Mouse (Mus musculus) intestine, embryonic 14.5 days (tissue): ENCODE measurements around the gene Abcc4. TPM values are rescaled to one million over a fixed set of nuclear protein-coding genes. Genes with fewer than 3 reads are reported as not detected.
"Not testable (repeated sequence)": the region's sequence is repeated elsewhere in the genome, so short reads cannot be mapped to it uniquely, and the experiment has no call there.

Experiments
- ATAC-seq: fragments of 200-750 bp; cut with Nextera tagmentation; replicated peaks from 2 replicates; pipeline ENCODE4 v1.8.0; 2017; ENCODE audit warnings: low read depth, moderate number of reproducible peaks, moderate TSS enrichment, moderate library complexity; ENCODE audit not compliant: low FRiP score, low TSS enrichment
- DNase-seq: peaks from one replicate; pipeline ENCODE4 v3.0.0-alpha.2; 2018; ENCODE audit warnings: low spot score
- H3K27ac ChIP-seq: fragments of 300-500 bp; sonication (generic); 2 replicates; pipeline ENCODE4 v1.5.1; 2014; ENCODE audit warnings: low read depth, mild to moderate bottlenecking, control low read depth
- H3K27me3 ChIP-seq: fragments of 300-500 bp; sonication (generic); replicated peaks from 2 replicates; pipeline ENCODE4 v1.6.1; 2014; ENCODE audit warnings: low read length, control low read depth; ENCODE audit not compliant: control insufficient read depth, insufficient read depth
- H3K36me3 ChIP-seq: fragments of 300-500 bp; sonication (generic); 2 replicates; pipeline ENCODE4 v1.6.1; 2014; ENCODE audit warnings: low read length, control low read depth; ENCODE audit not compliant: control insufficient read depth, insufficient read depth
- H3K4me1 ChIP-seq: fragments of 300-500 bp; sonication (generic); replicated peaks from 2 replicates; pipeline ENCODE4 v1.6.1; 2014; ENCODE audit warnings: low read length, control low read depth, mixed read lengths; ENCODE audit not compliant: control insufficient read depth, insufficient read depth
- H3K4me2 ChIP-seq: fragments of 300-500 bp; sonication (generic); 2 replicates; pipeline ENCODE4 v1.6.1; 2014; ENCODE audit warnings: low read length
- H3K4me3 ChIP-seq: fragments of 300-500 bp; sonication (generic); 2 replicates; pipeline ENCODE4 v1.5.1; 2014; ENCODE audit warnings: low read depth, low read length, control low read depth, mixed read lengths
- H3K9ac ChIP-seq: fragments of 300-500 bp; sonication (generic); 2 replicates; pipeline ENCODE4 v1.6.1; 2014; ENCODE audit warnings: mild to moderate bottlenecking, low read length
- H3K9me3 ChIP-seq: fragments of 300-500 bp; sonication (generic); 2 replicates; pipeline ENCODE4 v1.6.1; 2016; ENCODE audit warnings: low read length, control low read depth; ENCODE audit not compliant: control insufficient read depth
- WGBS: fragments of 180-500 bp; shearing (Covaris S2); extraction: QIAGEN DNeasy Blood & Tissue Kit; methylation state at CpG from one replicate; pipeline ENCODE4 v1.1.7; 2014; 5-methylcytosine and 5-hydroxymethylcytosine counted together
- polyA plus RNA-seq: library from polyadenylated mRNA; unstranded; fragments of >200 nt; fragmentation: Nextera tagmentation; extraction: Ambion mirVana; gene quantifications from 2 replicates; pipeline ENCODE4 v1.2.1, GENCODE M21; 2014

Abcc4 gene
- polyA plus RNA-seq, 1 experiment from 2014 or later: 4.4 TPM

- Histone ChIP-seq H3K27ac (no peak overlapping the region), H3K4me2 (no peak overlapping the region), H3K27me3 (no peaks in the 10 kb centered on the region), H3K9ac (no peak overlapping the region), H3K4me3 (no peak overlapping the region), H3K36me3 (no peaks in the 10 kb centered on the region), H3K4me1 (peaks cover 4% of the 10 kb centered on the region; the same call in 1 of the 2 replicates), H3K9me3 (no peaks in the 10 kb centered on the region)
- DNase-seq: no peak
- ATAC-seq: peak; percentile 57; the same call in 1 of the 2 replicates
- WGBS: 80% methylated on average over 9 of the region's 9 CpGs
These were observed 27.6 kb downstream of the Abcc4 start for GRCm38 (mm10) chr14:118678279-118678985.

DNA sequence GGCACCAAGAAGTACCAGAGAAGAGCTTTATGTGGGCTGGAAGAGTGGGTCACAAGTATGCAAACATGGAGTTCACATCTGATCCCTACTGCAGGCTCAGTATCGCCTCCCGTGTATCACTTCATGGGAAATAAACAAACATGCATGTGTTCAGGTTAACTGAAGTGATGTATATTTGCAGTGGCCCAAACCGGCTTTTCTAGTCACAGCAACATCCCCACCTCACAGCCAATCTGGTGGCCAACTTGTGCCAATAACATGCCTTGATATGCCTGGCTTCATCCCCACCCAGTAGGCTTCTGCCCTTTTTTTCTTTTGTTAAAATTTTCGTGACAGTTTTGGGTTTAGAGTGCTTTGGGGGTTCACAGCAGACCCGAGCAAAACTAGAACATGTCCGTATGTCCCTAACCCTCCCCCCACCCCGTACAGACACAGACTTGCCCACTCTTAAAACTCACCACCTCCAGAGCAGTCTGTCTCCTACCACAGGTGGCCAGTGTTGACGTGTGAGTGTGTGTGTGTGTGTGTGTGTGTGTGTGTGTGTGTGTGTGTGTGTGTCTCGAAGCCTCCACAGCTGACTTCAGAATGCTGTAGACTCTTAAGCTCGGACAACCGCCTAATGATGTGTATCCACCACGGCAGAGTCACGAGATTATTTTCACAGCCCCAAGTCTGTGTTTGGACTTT lies 29.6 kb downstream of the Abcc4 start:
- WGBS: 66% methylated on average over 13 of the region's 13 CpGs
- Histone ChIP-seq H3K4me2 (no peak overlapping the region), H3K27ac (no peak overlapping the region), H3K4me3 (no peak overlapping the region), H3K9me3 (no peaks in the 10 kb centered on the region), H3K4me1 (peaks cover 2% of the 10 kb centered on the region; the same call in 1 of the 2 replicates), H3K9ac (no peak overlapping the region), H3K27me3 (no peaks in the 10 kb centered on the region), H3K36me3 (no peaks in the 10 kb centered on the region)
- DNase-seq: no peak
- ATAC-seq: no peak

- 84% methylated on average over 11 of the region's 11 CpGs for WGBS
- ATAC-seq (no peak), DNase-seq (no peak)
- Histone ChIP-seq H3K9ac (no peak overlapping the region), H3K9me3 (no peaks in the 10 kb centered on the region), H3K27me3 (no peaks in the 10 kb centered on the region), H3K4me3 (no peak overlapping the region), H3K4me2 (no peak overlapping the region), H3K4me1 (no peaks in the 10 kb centered on the region), H3K36me3 (no peaks in the 10 kb centered on the region), H3K27ac (no peak overlapping the region)
These were observed 31.3 kb downstream of the Abcc4 start for GRCm38 (mm10) chr14:118674705-118675139.

DNA sequence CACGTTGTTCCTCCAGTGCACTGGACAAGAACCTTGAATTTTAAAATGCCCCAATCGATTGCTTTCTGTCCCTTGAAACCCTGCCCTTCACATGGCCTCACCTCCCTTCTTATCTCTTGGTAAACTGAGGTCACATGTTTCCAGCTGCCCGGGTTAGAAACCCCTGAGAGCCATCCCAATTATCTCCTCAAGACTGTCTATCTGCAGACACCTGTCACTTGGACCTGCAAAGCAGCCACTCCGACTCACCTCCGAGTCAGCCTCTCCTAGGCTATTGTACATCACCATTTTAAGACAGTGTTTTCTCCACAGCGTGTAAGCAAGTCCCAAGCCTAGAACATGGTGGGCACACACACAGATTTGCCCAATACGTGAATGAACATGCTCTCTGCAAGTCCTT lies 31.8 kb downstream of the Abcc4 start:
- Histone ChIP-seq H3K36me3 (no peaks in the 10 kb centered on the region), H3K27me3 (no peaks in the 10 kb centered on the region), H3K9ac (no peak overlapping the region), H3K4me1 (no peaks in the 10 kb centered on the region), H3K4me3 (no peak overlapping the region), H3K9me3 (no peaks in the 10 kb centered on the region), H3K27ac (no peak overlapping the region), H3K4me2 (no peak overlapping the region)
- no peak for ATAC-seq
- 69% methylated on average over 7 of the region's 7 CpGs for WGBS
- DNase-seq: no peak

DNA sequence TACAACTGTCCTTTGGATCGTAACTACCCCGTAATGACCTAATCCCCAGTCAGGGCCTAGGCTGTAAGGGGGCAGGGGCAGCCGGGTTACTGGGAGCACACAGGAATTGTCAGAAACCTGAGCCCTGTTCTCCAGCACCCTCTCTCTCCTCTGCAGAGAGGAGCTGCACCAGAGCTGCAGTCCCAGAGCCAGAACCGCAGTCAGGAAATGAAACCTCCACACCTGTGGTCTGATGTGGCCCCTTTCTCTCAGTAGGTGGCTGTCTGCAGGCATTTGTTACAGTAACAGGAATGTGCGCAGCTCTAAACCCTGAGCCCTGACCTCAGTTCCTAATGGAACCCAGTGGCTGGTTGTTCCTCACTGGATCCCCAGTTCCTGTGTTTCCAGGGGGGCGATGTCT lies 32.5 kb downstream of the Abcc4 start:
- Histone ChIP-seq H3K4me2 (no peak overlapping the region), H3K36me3 (no peaks in the 10 kb centered on the region), H3K9me3 (no peaks in the 10 kb centered on the region), H3K27ac (no peak overlapping the region), H3K4me3 (no peak overlapping the region), H3K4me1 (no peaks in the 10 kb centered on the region), H3K9ac (no peak overlapping the region), H3K27me3 (no peaks in the 10 kb centered on the region)
- WGBS: 48% methylated on average over 6 of the region's 6 CpGs
- ATAC-seq (no peak), DNase-seq (no peak)

GRCm38 (mm10) chr14:118672931-118673330 lies 33.1 kb downstream of the Abcc4 start:
- not testable (repeated sequence) for H3K4me3 ChIP-seq, H3K4me1 ChIP-seq, ATAC-seq, H3K9ac ChIP-seq, H3K9me3 ChIP-seq, H3K4me2 ChIP-seq, H3K36me3 ChIP-seq, H3K27me3 ChIP-seq, DNase-seq, H3K27ac ChIP-seq
- WGBS: 94% methylated on average over 6 of the region's 6 CpGs

GRCm38 (mm10) chr14:118667499-118667898 lies 38.5 kb downstream of the Abcc4 start:
- no peak overlapping the region for H3K9ac ChIP-seq
- no peak for ATAC-seq

GRCm38 (mm10) chr14:118664661-118665060 lies 41.4 kb downstream of the Abcc4 start:
- Histone ChIP-seq H3K4me1 (no peaks in the 10 kb centered on the region), H3K27ac (no peak overlapping the region), H3K9me3 (no peaks in the 10 kb centered on the region), H3K36me3 (no peaks in the 10 kb centered on the region), H3K9ac (no peak overlapping the region), H3K27me3 (no peaks in the 10 kb centered on the region), H3K4me3 (no peak overlapping the region), H3K4me2 (no peak overlapping the region)
- 73% methylated on average over 7 of the region's 7 CpGs for WGBS
- no peak for DNase-seq
- ATAC-seq: no peak

More at GRCm38 (mm10) chr14:118667499-118667898, 38.5 kb downstream of the Abcc4 start:
- no peak overlapping the region for H3K4me2 ChIP-seq
- H3K27me3 ChIP-seq: no peaks in the 10 kb centered on the region
- no peaks in the 10 kb centered on the region for H3K4me1 ChIP-seq
- WGBS: 63% methylated on average over 6 of the region's 6 CpGs
- no peaks in the 10 kb centered on the region for H3K9me3 ChIP-seq
- no peaks in the 10 kb centered on the region for H3K36me3 ChIP-seq
- H3K27ac ChIP-seq: no peak overlapping the region
- H3K4me3 ChIP-seq: no peak overlapping the region
- DNase-seq: no peak
